Mouse (Mus musculus): ENCODE results near the gene Plekho2.

The Plekho2 gene

DNA sequence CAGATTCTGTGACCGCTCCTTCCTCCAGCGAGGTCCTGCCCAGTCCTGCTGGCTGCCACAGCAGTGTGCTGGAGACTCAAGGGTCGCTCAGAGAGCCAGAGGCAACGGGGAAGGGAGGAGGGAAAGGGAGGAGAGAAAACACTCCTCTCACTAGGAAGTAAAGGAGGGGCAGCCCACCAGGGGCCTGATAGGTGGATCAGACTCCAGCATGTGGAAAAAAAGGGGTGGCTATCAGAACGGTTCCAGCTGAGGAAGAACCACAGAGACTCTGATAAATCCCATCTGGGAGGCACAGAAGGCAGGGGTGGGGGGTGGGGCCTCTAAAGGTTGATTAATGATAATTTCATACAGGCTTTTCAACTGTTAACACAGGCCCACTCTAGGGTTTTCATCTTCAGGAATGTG lies 24.8 kb downstream of the Plekho2 start:
- DNase-seq (ENCODE audit: low read depth, low spot score), result no peak

DNA sequence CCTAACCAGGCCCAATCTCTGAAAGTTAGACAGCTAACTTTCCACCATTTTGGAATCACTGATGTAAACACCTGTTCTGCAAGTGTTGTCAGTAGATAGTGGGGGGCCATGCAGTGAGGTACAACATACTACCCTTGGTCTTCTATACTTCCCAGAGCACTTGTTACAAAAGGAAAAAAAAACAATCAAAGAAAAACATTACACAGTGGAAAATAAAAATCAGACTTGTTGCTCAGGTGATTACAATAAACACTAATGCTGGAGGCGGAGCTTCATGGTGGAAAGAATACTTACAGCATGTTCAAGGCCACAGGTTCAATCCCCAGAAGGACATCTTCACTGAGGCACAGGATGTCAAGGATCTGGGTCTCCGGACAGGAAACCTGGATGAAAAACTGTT lies 27.1 kb downstream of the Plekho2 start:
- peak; percentile 72 for DNase-seq (ENCODE audit: low read depth, low spot score)

DNA sequence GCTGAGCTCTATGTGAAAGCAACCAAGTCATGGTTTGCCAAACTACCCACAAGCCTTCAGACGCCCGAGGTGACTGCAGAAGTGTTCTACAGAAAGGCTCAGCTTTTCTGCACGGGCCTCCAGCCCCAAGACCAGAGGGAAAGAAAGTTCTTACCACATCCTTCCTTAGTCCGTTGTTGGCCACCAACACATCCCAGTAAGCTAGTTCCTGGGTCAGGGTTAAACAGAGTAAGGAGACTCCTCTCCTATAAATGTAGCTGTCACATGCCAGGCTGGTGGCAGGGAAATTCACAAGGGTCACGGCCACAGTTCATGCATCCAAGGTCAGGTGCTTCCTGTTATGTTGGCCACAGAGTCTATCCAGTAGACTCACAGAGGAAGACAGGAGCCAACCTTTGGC lies 27.7 kb downstream of the Plekho2 start:
- DNase-seq (ENCODE audit: low read depth, low spot score), result peak; percentile 68

DNA sequence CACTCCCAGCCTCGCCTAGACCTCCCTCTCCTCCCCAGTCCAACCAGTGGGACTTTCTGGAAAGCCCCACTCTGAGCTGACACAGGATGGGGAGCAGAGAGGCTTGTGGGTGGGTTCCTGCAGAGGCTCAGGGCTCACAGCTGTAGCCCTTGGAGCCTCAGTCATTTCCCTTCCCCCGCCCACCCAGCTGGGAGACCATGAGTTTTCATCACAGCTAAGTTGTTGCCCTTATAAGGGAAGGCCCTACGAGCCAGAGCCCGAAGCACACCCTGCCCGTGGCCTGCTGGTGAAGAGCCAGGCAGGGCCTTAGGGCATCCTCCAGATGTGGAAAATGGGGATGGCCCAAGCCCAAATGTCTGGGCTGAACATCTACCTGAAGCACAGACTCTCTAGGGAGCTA lies 28.8 kb downstream of the Plekho2 start:
- DNase-seq (ENCODE audit: low read depth, low spot score), result peak; percentile 89

DNA sequence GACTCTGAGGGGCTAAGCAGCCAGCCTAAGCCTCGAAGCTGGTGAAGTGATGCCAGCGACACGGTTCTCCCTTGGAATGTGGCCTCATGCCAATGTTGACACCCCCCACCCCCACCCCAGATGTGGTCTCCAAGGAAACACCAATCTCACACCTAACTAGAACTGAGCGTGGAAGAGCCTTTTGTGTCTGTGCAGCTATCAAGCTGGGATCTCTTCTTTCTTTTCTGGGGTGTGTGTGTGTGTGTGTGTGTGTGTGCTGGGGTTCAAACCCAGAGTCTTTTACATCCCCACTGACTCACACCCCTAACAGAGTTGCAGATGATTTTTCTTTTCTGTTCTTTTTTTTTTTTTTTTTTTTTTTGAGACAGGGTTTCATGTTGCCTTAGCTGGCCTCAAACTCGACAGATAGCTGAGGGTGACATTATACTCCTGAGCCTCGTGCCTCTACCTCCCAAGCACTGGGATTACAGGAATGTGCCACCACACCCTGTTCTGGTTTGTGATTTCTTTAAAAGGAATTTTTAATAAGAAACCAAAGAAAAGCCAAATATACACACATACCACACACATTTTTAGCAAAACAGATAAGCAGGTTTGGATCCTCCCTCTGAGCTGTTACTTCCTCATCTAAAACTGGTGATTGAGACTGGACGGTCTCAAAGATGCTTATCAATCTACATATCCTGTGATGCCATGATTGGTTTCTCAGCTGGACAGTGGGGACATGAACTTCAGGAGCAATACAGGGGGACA lies 29.6 kb downstream of the Plekho2 start:
- DNase-seq (ENCODE audit: low read depth, low spot score), result peak; percentile 70

DNA sequence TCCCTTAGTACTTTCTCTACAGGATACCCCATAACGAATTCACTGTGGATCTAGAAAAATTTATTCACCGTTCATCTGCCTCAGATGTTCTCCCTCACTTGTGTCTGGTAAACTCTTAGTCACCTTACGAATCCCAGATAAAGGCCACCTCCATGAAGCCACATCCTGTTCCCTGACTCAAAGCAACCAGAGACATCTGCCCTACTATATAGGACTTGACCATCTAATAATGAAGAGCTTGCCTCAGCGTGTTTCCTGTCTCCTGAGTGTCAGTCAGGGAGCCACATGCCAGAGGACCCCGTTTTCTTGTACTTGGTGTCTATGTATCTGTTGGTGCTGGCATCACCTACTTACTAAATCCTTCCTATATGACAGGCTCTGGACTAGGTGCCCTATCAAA lies 30.2 kb downstream of the Plekho2 start:
- DNase-seq (ENCODE audit: low read depth, low spot score), result peak; percentile 47

DNA sequence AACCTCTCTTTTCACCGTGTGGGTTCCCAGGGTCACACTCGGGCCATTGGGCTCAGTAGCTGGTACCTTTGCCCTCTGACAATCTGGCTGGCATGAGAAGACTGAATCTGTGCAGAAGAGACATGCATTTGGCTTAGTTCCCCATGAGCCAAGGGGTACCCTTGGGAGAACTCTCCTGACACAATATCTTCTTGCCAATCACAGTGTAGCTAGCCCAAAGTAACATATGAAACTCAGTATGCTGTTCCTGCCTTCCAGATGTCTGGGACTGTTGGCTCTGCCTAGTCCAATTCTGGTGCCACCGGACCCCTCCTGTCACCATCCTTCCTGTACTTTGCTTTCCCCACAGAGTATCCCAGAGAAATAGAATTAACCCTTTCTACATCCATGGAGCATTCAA lies 30.7 kb downstream of the Plekho2 start:
- no peak for DNase-seq (ENCODE audit: low read depth, low spot score)

DNA sequence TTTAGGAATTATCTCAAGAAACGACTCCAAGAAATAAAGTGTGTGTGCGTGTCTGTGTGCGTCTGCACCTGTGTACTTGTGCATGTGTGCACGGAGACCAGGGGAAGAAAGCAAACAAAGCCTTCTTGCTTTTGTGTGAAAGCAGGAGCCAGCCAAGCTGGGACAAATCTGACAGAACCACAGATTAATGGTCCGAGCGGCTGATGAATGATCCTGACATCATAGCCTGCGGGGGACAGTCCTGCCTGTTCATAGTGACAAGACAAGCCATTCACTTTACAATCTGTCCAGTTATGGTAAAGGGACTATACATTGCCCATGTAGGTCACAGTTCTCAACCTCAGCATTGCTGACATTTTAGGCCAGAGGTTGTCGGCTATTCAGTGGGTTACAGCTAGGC lies 31.5 kb downstream of the Plekho2 start:
- no peak for DNase-seq (ENCODE audit: low read depth, low spot score)

DNA sequence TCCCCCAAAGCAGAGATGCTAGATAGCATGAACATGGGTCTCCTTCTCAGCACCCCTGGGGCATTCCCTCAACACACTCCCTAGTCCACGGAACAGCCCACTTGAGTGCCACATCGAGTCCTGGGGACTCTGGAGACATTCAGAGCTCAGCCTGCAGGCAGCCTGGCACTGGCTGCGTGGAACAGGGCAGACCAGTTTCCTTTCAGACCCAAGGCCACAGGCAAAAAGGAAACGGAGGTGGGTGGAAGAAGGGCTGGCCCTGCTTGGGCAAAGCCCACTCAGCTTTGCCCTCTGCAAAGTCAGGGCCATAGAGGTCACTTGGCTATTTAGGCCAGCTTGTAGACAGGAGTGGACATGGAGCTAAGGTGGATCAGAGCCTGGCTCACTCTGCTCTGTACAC lies 32.0 kb downstream of the Plekho2 start:
- DNase-seq (ENCODE audit: low read depth, low spot score), result no peak

DNA sequence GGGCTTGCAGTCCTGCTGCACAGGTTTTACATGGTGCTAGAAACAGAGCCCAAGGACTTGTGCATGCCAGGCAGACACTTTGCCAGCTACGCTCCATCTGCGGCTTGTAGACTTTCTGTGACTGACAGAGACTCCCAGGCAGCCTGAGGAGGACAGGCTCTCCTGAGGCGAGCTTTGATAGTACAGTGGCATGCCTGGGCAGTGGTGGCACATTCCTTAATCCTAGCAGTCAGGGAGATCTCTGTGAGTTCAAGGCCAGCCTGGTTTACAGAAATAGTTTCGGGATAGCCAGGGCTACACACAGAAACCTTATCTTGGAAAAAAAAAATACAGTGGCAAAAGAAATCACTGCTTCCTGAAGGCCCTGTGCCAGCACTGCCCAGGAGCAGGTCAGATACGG lies 32.7 kb downstream of the Plekho2 start:
- no peak for DNase-seq (ENCODE audit: low read depth, low spot score)

DNA sequence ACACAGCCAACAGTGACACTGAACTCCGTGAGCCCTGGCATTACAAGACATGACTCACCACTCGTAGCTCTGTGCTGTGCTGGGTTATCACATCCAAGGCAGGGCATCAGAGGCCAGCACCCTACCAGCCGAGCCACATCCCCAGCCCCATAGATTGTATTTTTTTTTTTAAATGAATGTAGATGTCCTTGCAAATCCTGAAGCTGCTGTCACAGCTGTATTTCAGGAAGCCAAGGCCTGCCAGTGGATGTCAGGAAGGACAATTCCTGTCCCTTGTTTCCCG lies 33.5 kb downstream of the Plekho2 start:
- no peak for DNase-seq (ENCODE audit: low read depth, low spot score)

DNA sequence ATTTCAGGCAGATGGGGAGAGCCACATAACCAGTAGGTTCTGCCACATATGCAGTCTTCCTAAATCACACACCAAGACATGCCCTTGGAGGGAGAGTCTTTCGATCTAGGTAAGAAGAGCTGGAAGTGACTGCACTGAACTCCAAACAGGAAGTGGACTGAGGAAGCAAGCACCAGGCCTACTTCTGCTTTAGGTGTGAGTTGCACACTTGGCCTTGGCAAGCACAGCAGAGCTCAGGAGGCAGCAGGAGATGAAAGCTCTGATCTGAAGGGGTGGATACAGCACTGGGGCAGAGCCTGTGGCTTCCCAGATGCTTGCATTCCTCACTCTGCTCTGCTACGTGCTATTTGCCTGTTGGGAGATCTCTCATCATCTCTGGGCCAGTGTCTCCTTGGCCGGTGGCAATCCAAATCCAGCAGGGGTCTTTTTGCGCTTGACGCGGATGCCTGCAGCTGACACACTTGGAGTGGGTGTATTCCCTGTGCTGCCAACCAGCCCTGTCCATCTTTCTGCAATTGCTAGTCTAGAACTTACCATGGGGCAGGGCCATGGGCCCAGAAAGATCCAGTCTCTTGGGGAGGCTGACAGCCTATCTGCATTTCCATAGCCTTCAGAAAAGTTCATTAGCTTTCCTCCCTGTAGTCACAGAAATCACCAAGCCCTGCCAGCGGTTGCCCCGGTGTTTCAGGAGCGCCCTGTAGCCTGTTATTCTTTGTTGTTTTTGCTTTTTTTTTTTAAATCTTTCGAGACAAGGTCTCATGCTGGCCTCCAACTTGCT lies 34.0 kb downstream of the Plekho2 start:
- DNase-seq (ENCODE audit: low read depth, low spot score), result peak; percentile 28

DNA sequence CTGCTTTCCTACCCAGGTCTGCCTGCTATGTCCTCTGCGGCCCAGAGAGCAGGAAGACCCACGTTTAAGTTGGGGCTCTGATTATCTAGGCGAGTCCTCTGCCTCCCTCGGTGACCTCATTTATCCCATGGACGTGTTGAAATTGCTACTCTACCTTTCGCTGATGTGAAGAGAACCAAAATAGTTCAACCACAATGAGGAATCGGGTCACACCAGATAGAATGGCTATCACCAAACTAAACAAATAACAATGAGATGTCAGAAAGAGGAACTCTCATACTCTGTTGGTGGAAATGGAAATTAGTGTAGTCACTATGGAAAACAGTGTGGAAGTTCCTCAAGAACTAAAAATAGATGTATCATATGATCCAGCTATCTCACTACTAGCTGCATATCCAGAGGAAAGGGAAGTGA lies 37.7 kb downstream of the Plekho2 start:
- DNase-seq (ENCODE audit: low read depth, low spot score), result no peak

DNA sequence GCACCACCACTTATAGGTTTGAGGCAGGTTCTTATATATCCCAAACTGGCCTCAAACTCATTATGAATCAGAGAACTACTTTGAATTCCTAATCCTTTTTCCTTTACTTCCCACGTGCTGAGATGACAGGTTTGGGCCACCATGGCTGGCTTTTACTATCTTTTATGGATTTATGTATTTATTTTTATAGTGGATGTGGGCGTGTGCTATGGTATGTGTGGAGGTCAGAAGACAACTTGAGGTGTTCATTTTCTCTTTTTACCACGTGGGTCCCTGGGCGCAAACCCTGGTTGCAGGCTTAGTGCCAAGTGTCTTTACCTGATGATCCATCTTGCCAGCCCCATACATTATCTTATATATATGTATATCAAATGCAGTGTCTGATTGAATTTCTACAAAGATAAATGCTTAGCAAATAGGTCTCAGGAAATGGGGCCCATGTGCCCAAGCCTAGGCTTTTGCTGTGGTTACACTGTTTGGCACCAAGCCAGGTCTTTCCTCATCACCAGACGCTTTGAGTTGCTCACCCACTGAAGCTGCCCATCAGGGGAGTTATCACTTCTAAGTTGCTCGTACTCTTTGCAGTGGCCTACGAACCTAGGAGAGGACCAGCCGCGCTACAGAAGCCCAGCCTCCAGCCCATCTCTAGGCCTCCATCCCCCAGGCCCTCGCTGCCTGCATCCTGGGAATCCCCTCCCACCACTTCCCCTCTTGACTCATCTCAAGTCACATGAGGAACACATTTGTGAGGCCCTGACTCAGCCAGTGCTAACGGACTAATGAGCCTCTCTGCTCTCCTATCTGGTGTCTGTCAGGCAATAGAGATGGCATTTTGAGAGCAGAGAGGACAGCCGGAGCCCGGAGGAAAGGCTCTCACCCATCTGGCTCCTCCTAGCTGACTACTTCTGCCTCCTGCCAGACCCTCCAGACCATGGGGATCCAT lies 38.4 kb downstream of the Plekho2 start:
- DNase-seq (ENCODE audit: low read depth, low spot score), result peak; percentile 89

DNA sequence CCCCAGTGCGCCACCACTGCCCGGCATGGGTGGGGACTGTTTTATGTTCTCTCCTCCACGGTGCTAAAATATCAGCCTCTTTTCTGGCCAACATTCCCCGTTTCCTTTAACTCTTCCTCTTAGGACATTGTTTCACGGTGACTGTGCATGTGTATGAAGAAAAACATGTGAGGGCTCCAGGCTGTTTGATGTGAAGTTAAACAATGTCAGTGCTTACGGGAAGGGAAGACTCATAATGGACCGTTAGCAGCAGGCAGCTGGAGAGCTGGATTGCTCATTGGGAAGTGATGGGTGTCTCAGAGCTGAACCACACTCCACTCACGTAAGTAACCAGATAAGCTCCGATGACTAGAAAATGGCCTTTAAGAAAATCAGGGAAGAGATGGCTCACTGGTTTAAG lies 40.1 kb downstream of the Plekho2 start:
- DNase-seq (ENCODE audit: low read depth, low spot score), result no peak

DNA sequence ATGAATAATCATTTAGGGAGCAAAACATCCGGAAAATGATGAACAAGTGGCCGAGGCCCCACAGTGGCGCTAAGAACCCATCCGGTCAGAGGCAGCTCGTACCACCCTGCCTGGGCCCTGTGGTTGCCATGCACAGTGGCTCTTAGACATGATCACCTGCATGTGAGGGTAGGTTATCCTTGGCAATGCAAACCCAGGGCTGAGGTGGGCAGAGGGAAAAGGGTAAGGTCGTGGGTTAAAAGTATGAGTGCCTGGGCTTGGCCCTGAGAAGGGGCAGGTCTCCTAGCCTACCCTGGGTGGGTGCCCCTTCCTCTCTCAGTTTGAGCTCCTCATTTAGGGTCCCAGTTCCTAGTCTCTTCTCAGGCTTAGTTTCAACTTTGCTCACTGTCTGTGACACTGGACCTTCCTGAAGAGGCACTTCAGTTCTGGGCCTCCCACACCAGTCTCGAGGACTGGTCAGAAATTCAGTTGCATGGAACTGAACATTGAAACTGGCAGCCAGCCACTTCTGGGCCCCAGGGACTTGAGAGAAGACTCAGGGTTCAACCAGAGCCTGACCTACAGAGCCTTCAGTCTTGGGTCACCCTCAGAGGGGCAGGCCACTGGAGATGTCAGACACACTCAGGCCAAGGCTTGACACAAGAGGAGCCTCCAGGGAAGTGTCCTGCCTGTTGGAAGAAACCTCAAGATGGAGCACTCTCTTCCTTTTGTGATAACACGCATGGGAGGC lies 41.8 kb downstream of the Plekho2 start:
- DNase-seq (ENCODE audit: low read depth, low spot score), result no peak

DNA sequence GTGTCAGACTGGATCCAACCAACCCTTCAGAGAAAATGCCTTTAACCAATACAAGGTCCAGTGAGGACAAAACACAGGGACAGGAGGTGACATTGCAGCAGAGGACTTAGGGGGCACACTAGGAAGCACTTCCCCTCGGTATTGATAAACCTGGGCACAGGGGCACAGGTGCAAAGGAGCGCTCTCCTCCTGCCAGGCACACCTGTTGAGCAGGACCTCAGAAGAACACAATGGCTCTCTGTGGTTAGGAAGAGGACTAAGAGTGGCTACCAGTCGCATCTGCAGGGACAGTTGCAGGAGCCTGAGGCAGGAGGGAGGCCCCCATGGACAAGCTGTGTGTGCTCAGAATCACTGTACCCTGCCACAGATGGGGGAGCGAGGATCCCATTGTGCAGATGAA lies 43.3 kb downstream of the Plekho2 start:
- DNase-seq (ENCODE audit: low read depth, low spot score), result no peak

DNA sequence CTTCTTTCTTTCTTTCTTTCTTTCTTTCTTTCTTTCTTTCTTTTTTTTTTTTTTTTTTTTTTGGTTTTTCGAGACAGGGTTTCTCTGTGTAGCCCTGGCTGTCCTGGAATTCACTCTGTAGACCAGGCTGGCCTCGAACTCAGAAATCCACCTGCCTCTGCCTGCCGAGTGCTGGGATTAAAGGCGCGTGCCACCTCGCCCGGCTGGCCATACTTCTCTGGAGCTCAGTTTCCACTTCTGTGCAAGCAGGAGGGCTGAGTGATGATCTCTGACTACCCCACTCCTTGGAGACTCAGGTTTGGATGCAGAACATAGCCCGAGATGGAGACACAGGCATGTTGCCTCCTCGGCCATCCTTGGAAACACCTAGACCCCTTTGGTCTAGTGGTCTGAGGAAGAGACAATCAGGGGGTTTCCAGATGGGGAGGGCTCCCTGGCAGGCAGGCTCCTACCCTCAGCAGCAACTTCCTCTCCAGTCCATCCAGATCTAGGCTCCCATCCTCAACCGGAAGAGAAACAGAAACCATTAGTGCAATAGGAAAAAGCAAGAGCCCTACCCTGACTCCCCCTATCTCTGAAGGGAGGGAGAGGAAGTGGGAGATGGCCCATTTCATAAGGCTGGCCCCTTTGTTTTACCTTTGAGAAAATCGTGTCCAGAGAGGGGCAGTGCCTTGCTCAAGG lies 43.9 kb downstream of the Plekho2 start:
- DNase-seq (ENCODE audit: low read depth, low spot score), result peak; percentile 69

DNA sequence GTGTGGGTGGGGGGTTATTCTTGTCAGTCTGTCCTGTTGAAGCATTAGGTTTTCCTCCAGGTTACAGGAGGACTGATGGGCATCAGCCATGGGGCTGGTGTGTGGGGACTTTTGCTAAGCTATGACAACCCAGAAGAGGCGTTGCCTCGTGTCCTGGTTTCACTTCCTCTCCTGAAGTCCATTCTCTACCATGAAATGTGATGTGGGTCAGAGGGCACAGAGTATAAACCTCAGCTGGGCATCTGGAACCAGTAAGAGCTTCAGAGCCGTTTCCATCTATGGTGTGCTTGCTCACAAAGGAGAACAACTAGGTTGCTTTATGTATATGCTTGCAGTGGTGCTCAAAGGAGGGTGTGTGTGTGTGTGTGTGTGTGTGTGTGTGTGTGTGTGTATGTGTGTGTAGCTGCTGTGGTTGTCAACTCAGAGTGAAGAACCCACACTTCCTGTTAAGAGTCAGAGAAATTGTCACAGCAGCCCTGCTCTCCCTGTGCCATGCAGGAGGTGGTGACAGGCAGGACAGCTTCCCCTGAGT lies 44.6 kb downstream of the Plekho2 start:
- DNase-seq (ENCODE audit: low read depth, low spot score), result peak; percentile 89

DNA sequence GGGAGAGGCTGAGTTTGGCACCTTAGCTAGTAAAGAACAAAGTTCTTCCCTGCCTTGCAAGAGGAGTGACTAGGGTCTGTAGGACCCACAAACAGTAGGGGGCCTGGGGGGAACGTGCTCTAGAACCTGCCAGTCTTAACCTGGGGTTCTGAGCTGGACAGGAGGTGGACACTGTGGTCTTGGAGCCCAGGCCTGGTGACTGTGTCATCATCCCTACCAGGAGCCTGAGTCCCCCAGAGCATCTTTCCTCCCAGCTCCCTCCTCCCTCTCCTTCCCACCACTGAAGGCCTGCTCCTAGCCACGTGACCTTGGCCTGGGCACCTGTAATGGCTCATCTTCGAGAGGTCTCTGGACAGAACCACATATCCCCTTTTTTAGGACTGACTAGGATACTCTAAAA lies 45.7 kb downstream of the Plekho2 start:
- DNase-seq (ENCODE audit: low read depth, low spot score), result no peak

DNA sequence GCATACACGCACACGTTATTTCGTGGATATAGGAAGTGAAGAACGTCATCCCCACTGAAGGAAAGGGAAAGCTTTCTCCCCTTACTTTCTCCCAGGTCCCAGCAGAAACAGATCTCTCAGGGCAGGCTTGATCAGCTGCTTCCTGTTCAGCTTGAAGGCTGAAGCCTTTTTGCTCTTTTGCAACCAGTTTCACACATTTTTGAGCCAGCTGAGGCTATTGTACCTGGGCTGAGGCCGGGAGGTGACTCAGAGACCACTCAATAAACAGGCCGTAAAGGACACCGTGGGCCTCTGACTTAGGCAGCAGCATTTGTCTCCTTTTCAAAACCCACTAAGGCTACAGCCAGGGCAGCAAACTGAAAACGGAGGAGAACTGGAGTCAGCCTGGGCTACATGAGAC lies 46.9 kb downstream of the Plekho2 start:
- DNase-seq (ENCODE audit: low read depth, low spot score), result no peak

All from CD4-positive helper T cell, adult 2 months (primary cell).